Mouse (Mus musculus): ENCODE data around the gene Gas2l2. TPM values are rescaled to one million over a fixed set of nuclear protein-coding genes. Genes with fewer than 3 reads are reported as not detected.

The Gas2l2 gene
- polyA plus RNA-seq, 1 experiment from 2014 or later, result 0.14 TPM

DNA sequence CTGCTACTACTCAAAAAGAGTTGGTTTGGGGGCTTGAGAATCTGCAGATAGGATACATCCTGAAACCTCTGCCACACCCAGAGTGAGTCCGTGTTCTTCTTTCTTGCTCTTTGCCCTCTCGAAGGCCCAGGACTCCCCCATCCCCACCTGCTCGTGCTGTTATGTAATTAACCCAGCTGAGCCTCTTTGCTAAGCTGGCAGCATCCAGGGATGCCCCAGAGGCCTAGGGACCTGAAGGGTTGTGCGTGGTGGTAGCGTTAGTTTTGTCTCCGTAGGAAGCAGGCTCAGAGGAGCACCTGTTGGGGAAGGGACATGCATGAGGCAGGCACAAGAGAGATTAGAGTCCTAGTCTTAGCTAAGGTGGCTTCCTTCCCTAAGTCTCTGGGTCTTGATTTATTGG lies 18.7 kb downstream of the Gas2l2 start:
- Histone ChIP-seq H3K27me3 (ENCODE audit: control insufficient read depth, insufficient read depth, low read length) (no peaks in the 10 kb centered on the region), H3K36me3 (ENCODE audit: control insufficient read depth, insufficient read depth, low read length) (no peaks in the 10 kb centered on the region), H3K4me1 (ENCODE audit: control insufficient read depth, insufficient read depth, low read length) (peaks cover 3% of the 10 kb centered on the region; the same call in 1 of the 2 replicates), H3K9me3 (replicated peaks; ENCODE audit: control insufficient read depth, low read length) (no peaks in the 10 kb centered on the region), H3K4me2 (ENCODE audit: low read depth, low read length) (peak overlapping the region; percentile 90; the same call in 1 of the 2 replicates), H3K27ac (ENCODE audit: low read length) (no peak overlapping the region), H3K4me3 (replicated peaks; ENCODE audit: low read length) (no peak overlapping the region), H3K9ac (ENCODE audit: low read length) (no peak overlapping the region; the same call in 1 of the 2 replicates)
- ATAC-seq (ENCODE audit: insufficient read depth, low FRiP score), result no peak
- 62% methylated on average over 6 of the region's 6 CpGs for WGBS

GRCm38 (mm10) chr11:83409792-83410291 lies 19.4 kb downstream of the Gas2l2 start:
- Histone ChIP-seq H3K4me1 (ENCODE audit: control insufficient read depth, insufficient read depth, low read length) (peaks cover 3% of the 10 kb centered on the region; the same call in 1 of the 2 replicates), H3K4me2 (ENCODE audit: low read depth, low read length) (peak overlapping the region; percentile 90), H3K9me3 (replicated peaks; ENCODE audit: control insufficient read depth, low read length) (no peaks in the 10 kb centered on the region), H3K27ac (ENCODE audit: low read length) (no peak overlapping the region), H3K4me3 (replicated peaks; ENCODE audit: low read length) (peak overlapping the region; percentile 67), H3K9ac (ENCODE audit: low read length) (peak overlapping the region; percentile 74), H3K36me3 (ENCODE audit: control insufficient read depth, insufficient read depth, low read length) (no peaks in the 10 kb centered on the region), H3K27me3 (ENCODE audit: control insufficient read depth, insufficient read depth, low read length) (no peaks in the 10 kb centered on the region)
- WGBS, result 2% methylated on average over 35 of the region's 40 CpGs
- ATAC-seq (ENCODE audit: insufficient read depth, low FRiP score), result peak; percentile 28

- Histone ChIP-seq H3K4me2 (ENCODE audit: low read depth, low read length) (peak within 1 kb of the TSS; percentile 90), H3K9me3 (replicated peaks; ENCODE audit: control insufficient read depth, low read length) (no peaks in the 10 kb centered on the region), H3K9ac (ENCODE audit: low read length) (peak within 1 kb of the TSS; percentile 74), H3K36me3 (ENCODE audit: control insufficient read depth, insufficient read depth, low read length) (no peaks in the 10 kb centered on the region), H3K27me3 (ENCODE audit: control insufficient read depth, insufficient read depth, low read length) (no peaks in the 10 kb centered on the region), H3K4me3 (replicated peaks; ENCODE audit: low read length) (peak within 1 kb of the TSS; percentile 67), H3K27ac (ENCODE audit: low read length) (no peak within 1 kb of the TSS), H3K4me1 (ENCODE audit: control insufficient read depth, insufficient read depth, low read length) (peaks cover 3% of the 10 kb centered on the region; the same call in 1 of the 2 replicates)
- peak; percentile 65 for ATAC-seq (ENCODE audit: insufficient read depth, low FRiP score)
- WGBS, result 1% methylated on average over 23 of the region's 44 CpGs
These were observed 20.0 kb downstream of the Gas2l2 start, which contains the start of gene Rasl10b for GRCm38 (mm10) chr11:83409087-83409754. Rasl10b (plus strand) TSS chr11:83409137.

GRCm38 (mm10) chr11:83408242-83408641 lies 21.0 kb downstream of the Gas2l2 start:
- H3K4me2 ChIP-seq (ENCODE audit: low read depth, low read length), result no peak overlapping the region
- WGBS, result 37% methylated on average over 8 of the region's 8 CpGs
- no peaks in the 10 kb centered on the region for H3K9me3 ChIP-seq (replicated peaks; ENCODE audit: control insufficient read depth, low read length)
- ATAC-seq (ENCODE audit: insufficient read depth, low FRiP score), result no peak
- H3K4me3 ChIP-seq (replicated peaks; ENCODE audit: low read length), result no peak overlapping the region
- H3K9ac ChIP-seq (ENCODE audit: low read length), result no peak overlapping the region
- peaks cover 3% of the 10 kb centered on the region; the same call in 1 of the 2 replicates for H3K4me1 ChIP-seq (ENCODE audit: control insufficient read depth, insufficient read depth, low read length)
- H3K27ac ChIP-seq (ENCODE audit: low read length), result no peak overlapping the region
- no peaks in the 10 kb centered on the region for H3K27me3 ChIP-seq (ENCODE audit: control insufficient read depth, insufficient read depth, low read length)
- no peaks in the 10 kb centered on the region for H3K36me3 ChIP-seq (ENCODE audit: control insufficient read depth, insufficient read depth, low read length)

- Histone ChIP-seq H3K9me3 (replicated peaks; ENCODE audit: control insufficient read depth, low read length) (no peaks in the 10 kb centered on the region), H3K27ac (ENCODE audit: low read length) (no peak overlapping the region), H3K36me3 (ENCODE audit: control insufficient read depth, insufficient read depth, low read length) (0 out of 2 replicates have a peak, but pooled peaks cover 3% of the 10 kb centered on the region), H3K9ac (ENCODE audit: low read length) (no peak overlapping the region), H3K4me3 (replicated peaks; ENCODE audit: low read length) (no peak overlapping the region), H3K4me1 (ENCODE audit: control insufficient read depth, insufficient read depth, low read length) (peaks cover 3% of the 10 kb centered on the region; the same call in 1 of the 2 replicates), H3K27me3 (ENCODE audit: control insufficient read depth, insufficient read depth, low read length) (no peaks in the 10 kb centered on the region), H3K4me2 (ENCODE audit: low read depth, low read length) (no peak overlapping the region)
- no peak for ATAC-seq (ENCODE audit: insufficient read depth, low FRiP score)
- 53% methylated on average over 3 of the region's 3 CpGs for WGBS
These were observed 22.9 kb downstream of the Gas2l2 start for GRCm38 (mm10) chr11:83406391-83406790.

GRCm38 (mm10) chr11:83403787-83404186 lies 25.5 kb downstream of the Gas2l2 start:
- Histone ChIP-seq H3K9ac (ENCODE audit: low read length) (no peak overlapping the region), H3K27ac (ENCODE audit: low read length) (no peak overlapping the region), H3K27me3 (ENCODE audit: control insufficient read depth, insufficient read depth, low read length) (no peaks in the 10 kb centered on the region), H3K4me1 (ENCODE audit: control insufficient read depth, insufficient read depth, low read length) (no peaks in the 10 kb centered on the region), H3K36me3 (ENCODE audit: control insufficient read depth, insufficient read depth, low read length) (0 out of 2 replicates have a peak, but pooled peaks cover 3% of the 10 kb centered on the region), H3K4me2 (ENCODE audit: low read depth, low read length) (no peak overlapping the region), H3K9me3 (replicated peaks; ENCODE audit: control insufficient read depth, low read length) (no peaks in the 10 kb centered on the region), H3K4me3 (replicated peaks; ENCODE audit: low read length) (no peak overlapping the region)
- WGBS, result 77% methylated on average over 7 of the region's 7 CpGs
- ATAC-seq (ENCODE audit: insufficient read depth, low FRiP score), result no peak

GRCm38 (mm10) chr11:83398724-83399123 lies 30.5 kb downstream of the Gas2l2 start:
- Histone ChIP-seq H3K4me1 (ENCODE audit: control insufficient read depth, insufficient read depth, low read length) (no peaks in the 10 kb centered on the region), H3K27ac (ENCODE audit: low read length) (no peak overlapping the region), H3K9ac (ENCODE audit: low read length) (no peak overlapping the region), H3K4me2 (ENCODE audit: low read depth, low read length) (no peak overlapping the region), H3K27me3 (ENCODE audit: control insufficient read depth, insufficient read depth, low read length) (no peaks in the 10 kb centered on the region), H3K9me3 (replicated peaks; ENCODE audit: control insufficient read depth, low read length) (no peaks in the 10 kb centered on the region), H3K36me3 (ENCODE audit: control insufficient read depth, insufficient read depth, low read length) (peaks cover 10% of the 10 kb centered on the region), H3K4me3 (replicated peaks; ENCODE audit: low read length) (no peak overlapping the region)
- ATAC-seq (ENCODE audit: insufficient read depth, low FRiP score), result no peak
- WGBS, result 85% methylated on average over 5 of the region's 5 CpGs

DNA sequence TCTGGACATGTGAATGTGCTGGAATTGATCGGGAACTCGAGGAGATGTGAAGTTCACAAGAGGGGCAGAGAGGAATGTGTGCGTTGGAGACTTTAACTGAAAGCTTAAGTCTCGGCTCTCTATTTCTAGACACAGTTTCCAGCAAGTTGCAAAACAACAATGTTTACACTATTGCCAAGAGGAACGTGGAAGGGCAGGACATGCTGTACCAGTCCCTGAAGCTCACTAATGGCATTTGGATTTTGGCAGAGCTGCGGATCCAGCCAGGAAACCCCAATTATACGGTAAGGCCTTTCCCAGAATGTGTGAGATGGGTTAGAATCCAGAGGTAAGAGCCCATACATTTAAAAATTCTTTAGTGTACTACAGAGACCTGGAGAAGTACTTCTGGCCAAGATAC lies 31.6 kb downstream of the Gas2l2 start:
- Histone ChIP-seq H3K4me2 (ENCODE audit: low read depth, low read length) (no peak overlapping the region), H3K36me3 (ENCODE audit: control insufficient read depth, insufficient read depth, low read length) (peaks cover 7% of the 10 kb centered on the region), H3K27me3 (ENCODE audit: control insufficient read depth, insufficient read depth, low read length) (no peaks in the 10 kb centered on the region), H3K9ac (ENCODE audit: low read length) (no peak overlapping the region), H3K9me3 (replicated peaks; ENCODE audit: control insufficient read depth, low read length) (no peaks in the 10 kb centered on the region), H3K27ac (ENCODE audit: low read length) (no peak overlapping the region), H3K4me1 (ENCODE audit: control insufficient read depth, insufficient read depth, low read length) (no peaks in the 10 kb centered on the region), H3K4me3 (replicated peaks; ENCODE audit: low read length) (no peak overlapping the region)
- no peak for ATAC-seq (ENCODE audit: insufficient read depth, low FRiP score)
- 85% methylated on average over 7 of the region's 7 CpGs for WGBS

DNA sequence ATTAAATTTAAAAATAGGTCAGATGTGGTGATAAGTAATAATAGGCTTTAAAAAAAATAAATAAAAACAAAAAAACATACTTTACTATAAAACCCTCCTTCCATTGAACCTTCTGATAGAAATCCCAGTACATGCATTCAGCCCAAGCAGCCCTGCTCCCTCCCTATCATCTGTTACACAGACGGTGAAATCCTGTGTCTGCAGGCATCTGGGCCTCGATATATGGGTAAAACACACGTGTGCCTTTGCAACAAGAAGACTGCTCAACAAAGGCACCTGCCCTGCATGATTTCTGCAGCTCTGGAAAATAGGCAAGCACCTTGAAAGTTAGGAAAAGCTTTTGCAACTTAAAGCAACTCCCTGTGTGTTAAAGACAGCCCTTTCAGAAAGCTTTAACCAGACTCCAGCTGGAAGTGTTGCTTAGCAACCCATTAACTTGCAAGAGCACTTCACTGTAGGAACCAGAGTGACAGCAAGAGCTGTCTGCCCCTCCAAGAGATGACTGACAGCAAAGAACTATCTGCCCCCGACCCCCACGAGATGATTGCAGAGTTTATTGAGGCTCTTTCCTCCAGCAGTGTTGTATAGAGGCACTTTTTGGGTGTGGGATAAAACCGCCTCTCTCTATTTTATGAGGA lies 34.3 kb downstream of the Gas2l2 start:
- H3K9me3 ChIP-seq (replicated peaks; ENCODE audit: control insufficient read depth, low read length), result no peaks in the 10 kb centered on the region
- no peak overlapping the region for H3K9ac ChIP-seq (ENCODE audit: low read length)
- peaks cover 14% of the 10 kb centered on the region for H3K36me3 ChIP-seq (ENCODE audit: control insufficient read depth, insufficient read depth, low read length)
- no peaks in the 10 kb centered on the region for H3K27me3 ChIP-seq (ENCODE audit: control insufficient read depth, insufficient read depth, low read length)
- ATAC-seq (ENCODE audit: insufficient read depth, low FRiP score), result no peak
- H3K4me3 ChIP-seq (replicated peaks; ENCODE audit: low read length), result no peak overlapping the region
- H3K4me2 ChIP-seq (ENCODE audit: low read depth, low read length), result no peak overlapping the region
- no peaks in the 10 kb centered on the region for H3K4me1 ChIP-seq (ENCODE audit: control insufficient read depth, insufficient read depth, low read length)
- H3K27ac ChIP-seq (ENCODE audit: low read length), result no peak overlapping the region
- 62% methylated on average over 6 of the region's 6 CpGs for WGBS

Measured in stomach, embryonic 16.5 days (tissue).